Mouse (Mus musculus): Measurements from ENCODE around the gene Sh3rf3. TPM values are rescaled to one million over a fixed set of nuclear protein-coding genes. Genes with fewer than 3 reads are reported as not detected.

Gene Sh3rf3
- polyA plus RNA-seq, 1 experiment from 2014 or later, result 12.5 TPM

DNA sequence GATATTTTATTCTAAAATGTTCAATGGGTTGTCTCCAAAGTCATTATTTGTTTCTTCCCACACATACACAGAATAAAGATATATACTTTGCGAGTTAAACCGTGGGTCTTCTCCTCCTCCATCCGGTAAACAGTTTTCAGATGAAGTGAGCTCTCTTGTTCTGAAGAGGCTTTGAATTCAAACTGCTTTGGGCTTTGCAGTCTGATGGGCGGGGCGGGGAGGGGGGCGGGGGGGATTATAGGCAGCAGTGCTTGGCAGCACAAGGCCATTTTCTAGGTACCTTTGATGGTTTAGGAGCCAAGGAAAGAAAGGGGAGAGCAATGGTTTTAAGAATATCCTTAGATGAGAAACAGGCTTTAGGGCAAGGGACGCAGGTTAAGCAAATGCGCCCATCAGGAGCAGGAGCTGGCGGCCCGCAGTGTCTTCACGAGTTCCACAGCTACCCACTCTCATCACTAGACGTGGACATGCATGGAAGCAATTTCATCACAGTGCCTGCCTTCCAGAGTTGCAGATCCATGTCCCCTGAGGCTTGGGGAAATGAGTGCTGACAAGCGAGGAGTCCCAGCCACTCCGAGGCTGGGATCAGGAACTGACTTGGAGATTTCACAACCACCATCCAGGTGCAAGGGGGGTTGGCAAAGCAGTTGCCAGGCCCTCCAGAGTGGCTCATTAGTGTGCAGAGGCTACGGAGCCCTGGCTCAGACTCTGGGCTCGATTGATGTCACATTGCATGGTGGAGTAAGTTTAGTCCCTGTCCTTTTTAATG is 77.7 kb downstream of the Sh3rf3 start:
- 16% methylated on average over 16 of the region's 16 CpGs for WGBS
- peak; percentile 52; the same call in 1 of the 2 replicates for ATAC-seq (replicated peaks)
- Histone ChIP-seq H3K9me3 (no peaks in the 10 kb centered on the region), H3K27me3 (no peaks in the 10 kb centered on the region), H3K9ac (replicated peaks) (no peak overlapping the region; the same call in 1 of the 2 replicates), H3K4me2 (replicated peaks) (0 out of 2 replicates have a peak overlapping the region, but pooled peaks have one; percentile 2), H3K36me3 (no peaks in the 10 kb centered on the region), H3K27ac (replicated peaks) (peak overlapping the region; percentile 54; the same call in 1 of the 2 replicates), H3K4me1 (peaks cover 17% of the 10 kb centered on the region), H3K4me3 (no peak overlapping the region)

DNA sequence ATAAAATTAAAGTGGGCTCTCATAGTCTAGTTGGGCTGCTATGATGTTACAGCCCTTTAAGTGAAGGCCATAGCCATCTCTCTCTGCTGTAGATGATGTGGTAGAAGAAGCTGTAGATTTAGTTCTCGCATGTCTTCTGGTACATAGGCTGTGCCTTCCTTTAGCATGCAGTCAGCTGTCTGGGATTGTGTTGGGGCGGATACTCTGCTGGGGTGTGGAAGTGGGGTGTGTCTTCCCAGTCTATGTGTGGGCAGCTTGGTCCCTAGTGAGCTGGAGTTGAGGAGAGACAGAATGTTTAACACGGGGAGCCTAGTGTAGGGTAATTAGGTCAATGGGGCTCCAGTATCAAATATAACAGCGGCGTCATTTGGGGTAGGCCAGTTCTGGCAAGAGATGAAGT is 82.3 kb downstream of the Sh3rf3 start:
- Histone ChIP-seq H3K9ac (replicated peaks) (no peak overlapping the region), H3K27me3 (no peaks in the 10 kb centered on the region), H3K27ac (replicated peaks) (no peak overlapping the region), H3K36me3 (no peaks in the 10 kb centered on the region), H3K4me3 (no peak overlapping the region), H3K4me1 (peaks cover 12% of the 10 kb centered on the region), H3K9me3 (no peaks in the 10 kb centered on the region), H3K4me2 (replicated peaks) (no peak overlapping the region)
- no peak for ATAC-seq (replicated peaks)
- 92% methylated on average over 5 of the region's 5 CpGs for WGBS

DNA sequence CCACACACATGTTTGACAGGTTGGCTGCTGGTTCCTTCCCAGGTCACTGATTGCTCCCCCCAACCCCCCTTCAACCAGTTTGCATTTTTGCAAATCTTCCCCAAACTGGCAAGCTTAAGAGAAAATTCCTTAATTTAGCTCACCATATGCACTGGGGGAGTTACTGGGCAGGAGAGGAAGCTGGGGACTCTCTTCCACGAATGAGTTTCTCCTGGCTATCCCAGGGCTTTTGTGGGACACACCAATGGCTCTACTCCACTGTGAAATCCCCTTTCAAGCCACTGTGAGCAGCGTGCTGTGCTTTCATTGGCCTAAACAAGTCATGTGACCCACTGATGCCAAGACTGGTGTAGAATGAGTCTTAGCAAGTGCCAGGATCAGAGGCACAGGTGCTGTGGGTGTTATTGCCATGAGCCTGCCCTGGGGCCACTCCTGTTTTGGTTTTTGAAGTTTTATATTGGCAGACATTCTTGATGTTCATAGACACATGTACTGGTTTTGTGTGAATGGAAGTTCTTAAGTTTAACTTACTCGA is 83.9 kb downstream of the Sh3rf3 start:
- Histone ChIP-seq H3K4me2 (replicated peaks) (no peak overlapping the region), H3K4me1 (no peaks in the 10 kb centered on the region), H3K27me3 (no peaks in the 10 kb centered on the region), H3K9ac (replicated peaks) (no peak overlapping the region), H3K4me3 (no peak overlapping the region), H3K36me3 (no peaks in the 10 kb centered on the region), H3K27ac (replicated peaks) (no peak overlapping the region), H3K9me3 (no peaks in the 10 kb centered on the region)
- ATAC-seq (replicated peaks), result no peak
- 60% methylated on average over 3 of the region's 3 CpGs for WGBS

DNA sequence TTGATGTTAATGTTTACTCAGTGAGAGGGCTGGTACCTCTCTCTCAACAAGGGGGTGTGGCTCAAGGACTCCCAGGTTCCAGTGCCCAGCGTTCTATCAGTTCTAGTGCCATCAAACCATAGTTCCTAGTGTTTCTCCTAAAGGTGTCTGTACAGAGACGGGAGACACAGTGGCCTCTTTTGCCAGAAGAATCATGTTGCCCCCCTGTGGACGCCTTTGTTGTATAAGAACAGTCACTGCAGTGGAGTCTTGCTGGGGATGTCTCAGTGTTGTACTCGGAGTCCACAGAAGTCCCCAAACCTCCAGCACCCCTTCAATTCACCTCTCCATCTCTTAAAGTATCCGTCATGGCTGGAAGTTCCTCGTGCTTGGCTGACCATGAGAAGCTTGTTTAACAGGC is 92.1 kb downstream of the Sh3rf3 start:
- no peak for ATAC-seq (replicated peaks)
- no peaks in the 10 kb centered on the region for H3K36me3 ChIP-seq

DNA sequence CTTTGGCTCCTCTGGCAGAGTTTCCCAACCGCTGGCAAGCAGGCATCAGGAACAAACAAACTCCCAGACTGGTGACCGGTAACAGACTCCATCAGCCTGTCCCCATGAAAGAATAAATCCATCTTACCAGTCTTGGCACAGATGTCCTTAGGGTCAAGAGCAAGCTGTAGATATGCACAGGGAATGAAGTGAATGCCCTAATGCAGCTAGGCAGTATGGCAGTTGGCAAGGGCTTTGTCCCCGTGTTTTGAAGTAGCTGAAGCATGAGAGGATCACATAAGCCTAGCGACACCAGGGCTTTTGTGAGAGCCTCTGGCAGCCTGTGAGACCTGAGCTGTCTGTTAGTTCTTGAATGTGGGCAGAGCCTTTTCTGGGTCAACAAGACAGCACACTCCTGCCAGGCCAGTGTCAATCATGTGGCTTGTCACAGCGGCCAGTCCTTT is 93.9 kb downstream of the Sh3rf3 start:
- peak overlapping the region; percentile 71 for H3K27ac ChIP-seq (replicated peaks)
- 8% methylated on average over 5 of the region's 5 CpGs for WGBS
- ATAC-seq (replicated peaks), result peak; percentile 90

More for the DNA sequence above, 92.1 kb downstream of the Sh3rf3 start:
- no peak overlapping the region for H3K27ac ChIP-seq (replicated peaks)
- no peak overlapping the region for H3K9ac ChIP-seq (replicated peaks)
- H3K4me2 ChIP-seq (replicated peaks), result no peak overlapping the region
- no peaks in the 10 kb centered on the region for H3K27me3 ChIP-seq
- WGBS, result 35% methylated on average over 6 of the region's 6 CpGs
- peaks cover 20% of the 10 kb centered on the region for H3K4me1 ChIP-seq
- H3K4me3 ChIP-seq, result no peak overlapping the region
- no peaks in the 10 kb centered on the region for H3K9me3 ChIP-seq

DNA sequence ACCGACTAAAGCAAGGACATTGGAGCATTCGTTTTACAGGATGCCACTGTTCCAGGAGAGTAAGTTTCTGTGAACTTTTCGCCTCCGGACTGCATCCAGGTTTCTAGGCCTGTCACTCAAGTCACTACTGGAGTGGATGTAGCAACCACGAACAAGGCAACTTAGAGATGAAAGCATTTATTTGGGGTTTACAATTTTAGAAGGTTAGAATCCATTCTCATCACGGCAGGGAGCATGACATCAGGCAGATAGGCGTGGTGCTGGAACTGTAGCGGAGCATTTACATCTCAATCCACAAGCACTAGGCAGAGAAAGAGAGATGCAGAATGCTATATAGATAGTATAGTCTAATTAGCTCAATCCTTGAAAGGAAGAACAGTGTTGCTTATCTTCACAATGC is 95.3 kb downstream of the Sh3rf3 start:
- H3K27me3 ChIP-seq, result no peaks in the 10 kb centered on the region
- ATAC-seq (replicated peaks), result no peak
- 78% methylated on average over 8 of the region's 8 CpGs for WGBS
- H3K36me3 ChIP-seq, result no peaks in the 10 kb centered on the region
- H3K4me1 ChIP-seq, result peaks cover 20% of the 10 kb centered on the region
- no peak overlapping the region for H3K4me3 ChIP-seq
- H3K27ac ChIP-seq (replicated peaks), result no peak overlapping the region
- H3K4me2 ChIP-seq (replicated peaks), result no peak overlapping the region
- no peak overlapping the region for H3K9ac ChIP-seq (replicated peaks)
- H3K9me3 ChIP-seq, result no peaks in the 10 kb centered on the region

More for the DNA sequence above, 93.9 kb downstream of the Sh3rf3 start:
- Histone ChIP-seq H3K9ac (replicated peaks) (no peak overlapping the region), H3K4me2 (replicated peaks) (no peak overlapping the region), H3K36me3 (no peaks in the 10 kb centered on the region), H3K4me1 (peaks cover 20% of the 10 kb centered on the region), H3K4me3 (no peak overlapping the region), H3K9me3 (no peaks in the 10 kb centered on the region), H3K27me3 (no peaks in the 10 kb centered on the region)

DNA sequence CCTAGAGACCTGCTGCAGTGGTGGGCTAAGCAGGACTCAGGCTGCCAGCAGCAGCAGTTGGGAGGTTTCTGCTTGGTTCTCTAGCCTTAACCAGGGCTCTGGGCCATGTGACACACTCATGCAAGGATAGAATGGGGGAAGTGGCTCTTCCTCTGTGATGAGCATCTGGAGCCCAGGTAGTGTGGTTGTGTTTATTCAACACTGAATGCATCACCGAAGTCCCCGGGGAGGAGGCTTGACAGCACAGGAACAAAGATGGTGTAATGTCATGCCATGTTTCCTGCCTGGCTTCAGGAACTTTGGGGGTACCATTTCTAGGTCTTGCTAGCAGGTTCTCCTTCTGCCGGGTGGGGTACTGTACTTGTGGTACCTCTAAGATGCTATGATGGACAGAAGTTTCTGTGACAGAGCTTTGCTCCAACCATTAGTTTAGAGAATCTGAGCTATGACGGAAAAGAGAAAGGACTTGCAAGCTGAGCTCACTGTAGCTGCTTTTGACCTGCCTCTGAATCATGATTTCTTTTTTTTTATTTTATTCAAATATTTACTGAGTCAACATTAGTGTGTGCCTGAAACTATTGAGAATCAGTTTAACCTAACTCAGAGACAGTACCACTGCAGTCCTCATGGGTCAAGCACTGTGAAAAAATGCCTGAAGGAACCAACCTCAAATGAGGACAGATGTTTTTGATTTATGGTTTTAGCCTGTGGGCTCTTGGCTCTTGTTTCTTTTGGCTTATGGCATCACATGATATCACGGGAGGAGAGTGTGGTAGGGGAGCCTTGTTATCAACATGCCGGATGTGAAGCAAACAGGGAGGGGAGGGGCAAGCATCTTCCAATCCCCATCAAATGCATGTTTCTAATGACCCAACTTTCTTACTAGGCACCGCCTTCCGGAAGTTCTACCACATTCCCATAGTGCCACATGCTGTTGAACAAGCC is 102.4 kb downstream of the Sh3rf3 start:
- no peak overlapping the region for H3K9ac ChIP-seq (replicated peaks)
- no peak overlapping the region for H3K4me2 ChIP-seq (replicated peaks)
- WGBS, result 91% methylated on average over 8 of the region's 8 CpGs
- no peak overlapping the region for H3K27ac ChIP-seq (replicated peaks)
- ATAC-seq (replicated peaks), result no peak
- peaks cover 7% of the 10 kb centered on the region for H3K4me1 ChIP-seq
- H3K36me3 ChIP-seq, result no peaks in the 10 kb centered on the region
- H3K27me3 ChIP-seq, result no peaks in the 10 kb centered on the region
- H3K4me3 ChIP-seq, result no peak overlapping the region
- H3K9me3 ChIP-seq, result no peaks in the 10 kb centered on the region

DNA sequence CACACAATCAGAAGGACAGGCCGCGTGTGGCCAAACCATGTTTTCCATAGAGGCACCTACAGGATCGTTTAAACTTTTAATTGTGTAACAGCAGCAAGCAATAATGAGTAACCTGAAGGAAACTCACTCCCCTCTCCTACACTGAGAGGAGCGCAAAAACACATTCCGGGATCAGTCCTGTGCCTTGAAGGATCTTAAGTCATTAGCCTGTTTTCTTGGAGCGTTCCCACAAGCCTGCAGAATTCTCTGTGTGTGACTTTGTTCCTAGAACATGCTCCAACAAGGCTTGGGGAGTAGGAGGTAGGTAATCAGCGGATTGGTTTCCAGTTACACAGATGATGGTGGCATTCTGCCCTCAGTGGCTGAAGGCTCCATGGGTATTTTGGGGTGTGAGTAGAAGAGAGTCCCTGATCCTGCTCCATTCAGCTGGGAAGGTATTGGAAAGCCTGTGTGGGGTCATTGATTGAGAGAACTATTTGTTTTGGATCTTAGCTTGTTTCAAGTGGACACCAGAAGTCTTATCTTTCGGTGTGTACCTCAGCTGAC is 108.6 kb downstream of the Sh3rf3 start:
- Histone ChIP-seq H3K4me2 (replicated peaks) (no peak overlapping the region), H3K9ac (replicated peaks) (no peak overlapping the region), H3K4me1 (peaks cover 7% of the 10 kb centered on the region), H3K27ac (replicated peaks) (no peak overlapping the region), H3K36me3 (no peaks in the 10 kb centered on the region), H3K9me3 (no peaks in the 10 kb centered on the region), H3K4me3 (no peak overlapping the region), H3K27me3 (no peaks in the 10 kb centered on the region)
- ATAC-seq (replicated peaks), result no peak
- 89% methylated on average over 8 of the region's 8 CpGs for WGBS

DNA sequence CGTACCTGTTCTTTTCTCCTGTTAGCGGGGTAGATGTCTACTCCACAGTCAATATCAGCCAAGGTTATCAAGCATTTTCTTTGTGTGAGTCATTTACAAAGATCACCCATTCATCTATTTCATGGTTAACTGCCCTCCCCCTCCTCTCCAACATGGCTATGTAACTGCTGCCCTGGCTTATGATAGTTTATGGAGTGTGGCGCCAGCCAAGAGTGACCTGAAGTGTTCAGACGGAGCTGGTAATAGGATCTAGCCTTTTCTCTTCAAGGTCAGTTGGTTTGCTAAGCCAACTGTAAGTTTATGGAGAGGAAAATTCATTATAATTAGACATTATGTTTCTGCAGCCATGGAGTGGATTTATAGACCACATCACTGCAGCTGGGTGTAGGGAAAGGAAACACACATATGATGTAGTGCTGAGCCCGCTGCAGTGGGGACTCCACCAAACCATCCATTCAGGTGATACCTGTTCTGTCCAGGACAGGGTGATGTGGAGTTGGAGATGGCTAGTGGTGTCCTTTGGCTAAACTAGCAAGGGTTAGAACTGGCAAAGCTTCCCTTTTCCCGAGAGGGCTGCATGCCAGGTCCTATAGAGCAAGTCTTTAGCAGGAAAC is 109.2 kb downstream of the Sh3rf3 start:
- H3K4me1 ChIP-seq, result peaks cover 7% of the 10 kb centered on the region
- WGBS, result 90% methylated on average over 6 of the region's 6 CpGs
- no peak for ATAC-seq (replicated peaks)
- H3K4me2 ChIP-seq (replicated peaks), result no peak overlapping the region
- H3K9ac ChIP-seq (replicated peaks), result no peak overlapping the region
- no peak overlapping the region for H3K27ac ChIP-seq (replicated peaks)
- no peaks in the 10 kb centered on the region for H3K9me3 ChIP-seq
- no peaks in the 10 kb centered on the region for H3K27me3 ChIP-seq
- H3K4me3 ChIP-seq, result no peak overlapping the region
- no peaks in the 10 kb centered on the region for H3K36me3 ChIP-seq

DNA sequence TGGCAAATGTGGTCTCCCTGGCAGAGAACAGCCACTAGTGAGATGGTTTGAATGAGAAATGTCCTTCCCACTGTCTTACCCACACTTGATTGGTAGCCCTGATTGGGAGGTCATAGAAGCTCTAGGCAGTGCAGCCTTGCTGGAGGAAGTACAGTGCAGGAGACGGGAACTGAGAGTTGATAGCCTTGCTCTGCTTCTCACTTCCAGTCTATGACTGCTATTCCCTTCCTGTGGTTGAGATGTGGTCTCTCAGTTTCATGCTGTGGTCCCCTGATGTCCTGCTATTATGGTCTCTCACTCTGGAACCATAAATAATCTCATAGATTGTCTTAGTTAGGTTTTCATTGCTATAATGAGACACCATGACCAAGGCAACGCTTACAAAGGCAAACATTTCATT is 109.8 kb downstream of the Sh3rf3 start:
- Histone ChIP-seq H3K9me3 (no peaks in the 10 kb centered on the region), H3K27ac (replicated peaks) (no peak overlapping the region), H3K9ac (replicated peaks) (no peak overlapping the region), H3K4me2 (replicated peaks) (no peak overlapping the region), H3K27me3 (no peaks in the 10 kb centered on the region), H3K36me3 (no peaks in the 10 kb centered on the region), H3K4me3 (no peak overlapping the region), H3K4me1 (peaks cover 7% of the 10 kb centered on the region)
- 93% methylated on average over 2 of the region's 2 CpGs for whole genome bisulfite sequencing
- ATAC-seq (replicated peaks), result no peak

DNA sequence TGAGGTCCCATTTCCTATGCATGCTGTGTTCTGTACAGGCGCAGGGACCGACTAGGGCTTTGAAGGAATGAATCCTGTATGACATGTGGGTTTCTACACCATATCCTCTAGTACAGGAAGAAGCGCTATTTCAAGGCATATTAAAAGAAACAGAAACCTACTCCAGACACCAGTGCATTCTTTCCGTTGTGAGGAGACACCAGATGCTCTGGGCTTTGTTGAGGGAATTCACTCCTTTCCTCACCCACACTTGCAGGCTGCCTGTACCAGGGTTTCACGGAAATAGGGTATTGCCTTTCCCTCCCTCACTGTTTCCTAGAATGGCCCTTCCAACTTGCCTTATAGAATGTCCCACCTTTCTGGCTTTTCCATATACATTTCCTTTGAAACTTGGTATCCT is 113.4 kb downstream of the Sh3rf3 start:
- Histone ChIP-seq H3K36me3 (no peaks in the 10 kb centered on the region), H3K4me3 (no peak overlapping the region), H3K9me3 (no peaks in the 10 kb centered on the region), H3K4me2 (replicated peaks) (no peak overlapping the region), H3K4me1 (peaks cover 18% of the 10 kb centered on the region), H3K9ac (replicated peaks) (no peak overlapping the region), H3K27ac (replicated peaks) (no peak overlapping the region), H3K27me3 (no peaks in the 10 kb centered on the region)
- ATAC-seq (replicated peaks), result no peak
- WGBS, result 78% methylated on average over 5 of the region's 5 CpGs
